Mouse (Mus musculus): ENCODE measurements around the gene Uck2.

GRCm38 (mm10) chr1:167208816-167209215, 76.3 kb downstream of the Uck2 start:
- TF ChIP-seq MYOD1 (IDR thresholded peaks at IDR 0.05; ENCODE audit: control insufficient read depth in 1 of 3, insufficient read length in 2 of 3, low read depth in 2 of 3): no peak
- TF ChIP-seq POLR2A (IDR thresholded peaks at IDR 0.05; ENCODE audit: insufficient read length, low read depth): no peak
- TF ChIP-seq USF1 (IDR thresholded peaks at IDR 0.05; ENCODE audit: low read depth): no peak
- no peak for TF ChIP-seq REST (IDR thresholded peaks at IDR 0.05; ENCODE audit: insufficient read depth, insufficient read length)
- TF ChIP-seq POLR2AphosphoS2 (IDR thresholded peaks at IDR 0.05; ENCODE audit: insufficient read length, low read depth): no peak
- no peak for TF ChIP-seq CEBPB (IDR thresholded peaks at IDR 0.05; ENCODE audit: insufficient read depth, poor library complexity, severe bottlenecking)
- no peak for TF ChIP-seq SRF (IDR thresholded peaks at IDR 0.05; ENCODE audit: control insufficient read depth, insufficient read length, low read depth)
